Mouse (Mus musculus) hindbrain, embryonic 16.5 days (tissue): Measurements from ENCODE around the gene Tnfrsf11a. TPM values are rescaled to one million over a fixed set of nuclear protein-coding genes. Genes with fewer than 3 reads are reported as not detected.
"Not testable (repeated sequence)": the region's sequence is repeated elsewhere in the genome, so short reads cannot be mapped to it uniquely, and the experiment has no call there.

ENCODE experiments used
- ATAC-seq: fragments of 200-750 bp; cut with Nextera tagmentation; 2 replicates; pipeline ENCODE4 v1.8.0; 2017; ENCODE audit warnings: moderate TSS enrichment, moderate library complexity
- H3K27ac ChIP-seq: fragments of 300-500 bp; sonication (generic); 2 replicates; pipeline ENCODE4 v1.5.1; 2014; ENCODE audit warnings: low read depth, mild to moderate bottlenecking, control low read depth, low read length, moderate library complexity
- H3K27me3 ChIP-seq: fragments of 300-500 bp; sonication (generic); replicated peaks from 2 replicates; pipeline ENCODE4 v1.6.1; 2014; ENCODE audit warnings: low read length; ENCODE audit not compliant: control insufficient read depth, insufficient read depth
- H3K36me3 ChIP-seq: fragments of 300-500 bp; sonication (generic); 2 replicates; pipeline ENCODE4 v1.6.1; 2014; ENCODE audit warnings: mild to moderate bottlenecking, low read length, moderate library complexity, mixed read lengths; ENCODE audit not compliant: control insufficient read depth, insufficient read depth
- H3K4me1 ChIP-seq: fragments of 300-500 bp; sonication (generic); 2 replicates; pipeline ENCODE4 v1.6.1; 2014; ENCODE audit warnings: low read depth, low read length; ENCODE audit not compliant: control insufficient read depth, insufficient read depth
- H3K4me2 ChIP-seq: fragments of 300-500 bp; sonication (generic); 2 replicates; pipeline ENCODE4 v1.6.1; 2014; ENCODE audit warnings: mild to moderate bottlenecking, low read length, control low read depth, moderate library complexity
- H3K4me3 ChIP-seq: fragments of 300-500 bp; sonication (generic); 2 replicates; pipeline ENCODE4 v1.5.1; 2014; ENCODE audit warnings: mild to moderate bottlenecking, low read length, control low read depth, moderate library complexity
- H3K9ac ChIP-seq: fragments of 300-500 bp; sonication (generic); 2 replicates; pipeline ENCODE4 v1.6.1; 2014; ENCODE audit warnings: low read depth, mild to moderate bottlenecking, control low read depth, low read length, moderate library complexity
- H3K9me3 ChIP-seq: fragments of 300-500 bp; sonication (generic); 2 replicates; pipeline ENCODE4 v1.6.1; 2014; ENCODE audit warnings: mild to moderate bottlenecking, low read length, moderate library complexity; ENCODE audit not compliant: control insufficient read depth
- WGBS: fragments of 180-500 bp; shearing (Covaris S2); extraction: QIAGEN DNeasy Blood & Tissue Kit; methylation state at CpG from one replicate; pipeline ENCODE4 v1.1.7; 2014; 5-methylcytosine and 5-hydroxymethylcytosine counted together
- polyA plus RNA-seq: library from polyadenylated mRNA; unstranded; fragments of >200 nt; fragmentation: Nextera tagmentation; extraction: Ambion mirVana; gene quantifications from 2 replicates; pipeline ENCODE4 v1.2.1, GENCODE M21; 2015

Tnfrsf11a gene
- polyA plus RNA-seq, 1 experiment from 2014 or later: 0.75 TPM

GRCm38 (mm10) chr1:105752944-105753343 lies 27.6 kb upstream of the Tnfrsf11a start:
- Histone ChIP-seq H3K4me3 (no peak overlapping the region), H3K9ac (no peak overlapping the region), H3K27ac (no peak overlapping the region), H3K4me2 (no peak overlapping the region), H3K4me1 (no peaks in the 10 kb centered on the region), H3K9me3 (no peaks in the 10 kb centered on the region), H3K36me3 (peaks cover 15% of the 10 kb centered on the region), H3K27me3 (no peaks in the 10 kb centered on the region)
- WGBS: 90% methylated on average over 1 of the region's 1 CpGs
- ATAC-seq: no peak

GRCm38 (mm10) chr1:105758798-105759197 lies 21.7 kb upstream of the Tnfrsf11a start:
- Histone ChIP-seq H3K4me3 (no peak overlapping the region), H3K4me2 (no peak overlapping the region), H3K27me3 (no peaks in the 10 kb centered on the region), H3K4me1 (no peaks in the 10 kb centered on the region), H3K36me3 (0 out of 2 replicates have a peak, but pooled peaks cover 2% of the 10 kb centered on the region), H3K9ac (no peak overlapping the region), H3K9me3 (0 out of 2 replicates have a peak, but pooled peaks cover 4% of the 10 kb centered on the region), H3K27ac (no peak overlapping the region)
- 90% methylated on average over 4 of the region's 4 CpGs for WGBS
- ATAC-seq: 0 out of 2 replicates have a peak, but pooled peaks have one; percentile 30

DNA sequence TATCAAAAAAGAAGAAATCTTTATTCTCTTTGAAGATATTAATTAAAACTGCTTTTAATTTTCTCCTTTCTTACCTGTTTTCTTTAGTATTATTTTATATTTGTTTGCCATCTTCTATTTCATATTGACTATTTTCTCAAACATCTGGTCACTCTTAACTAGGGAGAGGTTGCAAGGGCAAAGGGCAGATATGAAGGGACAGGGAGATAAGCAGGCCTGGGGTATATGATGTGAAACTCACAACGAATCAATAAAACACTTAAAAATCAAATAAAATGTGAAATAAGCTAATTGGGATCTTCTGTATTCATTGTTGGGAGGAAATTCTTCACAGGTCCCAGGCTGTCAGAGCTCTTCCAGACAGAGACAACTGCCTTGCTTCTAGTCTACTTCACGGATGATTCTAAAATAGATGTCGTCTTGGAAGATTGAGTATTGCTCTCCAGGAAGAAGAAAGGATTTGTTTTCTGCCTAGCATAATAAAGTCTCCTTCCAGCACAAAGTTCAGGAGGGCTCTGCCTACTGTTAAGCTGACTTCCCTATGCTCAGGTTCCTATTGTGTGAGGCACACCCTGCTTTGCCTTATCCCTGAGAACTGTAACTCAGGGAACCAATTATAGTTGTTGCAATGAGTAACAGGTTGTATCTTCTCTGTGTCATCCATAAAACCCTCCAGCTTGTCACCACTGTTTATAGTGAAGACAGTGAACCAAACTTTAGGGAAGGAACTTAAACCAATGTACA lies 20.9 kb upstream of the Tnfrsf11a start:
- H3K9ac ChIP-seq: no peak overlapping the region
- H3K9me3 ChIP-seq: 0 out of 2 replicates have a peak, but pooled peaks cover 4% of the 10 kb centered on the region
- WGBS: 80% methylated on average over 3 of the region's 3 CpGs
- H3K4me3 ChIP-seq: no peak overlapping the region
- no peak overlapping the region for H3K27ac ChIP-seq
- no peak overlapping the region for H3K4me2 ChIP-seq
- no peaks in the 10 kb centered on the region for H3K27me3 ChIP-seq
- H3K4me1 ChIP-seq: no peaks in the 10 kb centered on the region
- no peaks in the 10 kb centered on the region for H3K36me3 ChIP-seq
- ATAC-seq: no peak

DNA sequence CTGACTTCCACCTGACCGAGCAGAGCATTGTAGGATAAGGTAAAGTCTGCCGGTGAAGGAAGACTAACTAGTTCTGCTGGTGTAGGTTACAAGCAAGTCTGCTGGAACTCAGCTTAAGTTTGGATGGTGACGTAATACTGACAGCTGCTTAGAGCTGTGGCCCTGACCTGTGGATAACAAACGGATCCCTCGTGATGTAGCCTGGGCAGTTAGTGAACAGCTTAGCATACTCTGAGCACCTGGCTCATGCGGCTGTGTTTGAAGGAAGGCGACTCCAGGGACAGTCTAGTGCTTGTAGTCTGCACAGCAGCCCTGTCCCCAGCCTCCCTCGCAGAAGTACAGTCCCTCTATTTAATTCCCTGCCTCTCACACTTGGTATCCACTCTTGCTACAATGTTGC lies 14.9 kb upstream of the Tnfrsf11a start:
- H3K9me3 ChIP-seq: 0 out of 2 replicates have a peak, but pooled peaks cover 4% of the 10 kb centered on the region
- WGBS: 80% methylated on average over 8 of the region's 8 CpGs
- no peak overlapping the region for H3K4me2 ChIP-seq
- ATAC-seq: no peak
- H3K27me3 ChIP-seq: no peaks in the 10 kb centered on the region
- no peak overlapping the region for H3K4me3 ChIP-seq
- H3K9ac ChIP-seq: no peak overlapping the region
- no peak overlapping the region for H3K27ac ChIP-seq
- H3K36me3 ChIP-seq: no peaks in the 10 kb centered on the region
- H3K4me1 ChIP-seq: no peaks in the 10 kb centered on the region

- not testable (repeated sequence) for H3K27ac ChIP-seq, H3K27me3 ChIP-seq, H3K4me1 ChIP-seq, H3K4me3 ChIP-seq, H3K9me3 ChIP-seq, H3K36me3 ChIP-seq, H3K9ac ChIP-seq, ATAC-seq, H3K4me2 ChIP-seq
- 85% methylated on average over 9 of the region's 9 CpGs for WGBS
Observed at GRCm38 (mm10) chr1:105766099-105766498, 14.4 kb upstream of the Tnfrsf11a start.

GRCm38 (mm10) chr1:105768397-105768796 lies 12.1 kb upstream of the Tnfrsf11a start:
- H3K4me2 ChIP-seq: no peak overlapping the region
- H3K9me3 ChIP-seq: no peaks in the 10 kb centered on the region
- no peak overlapping the region for H3K9ac ChIP-seq
- H3K27ac ChIP-seq: no peak overlapping the region
- no peaks in the 10 kb centered on the region for H3K36me3 ChIP-seq
- H3K4me1 ChIP-seq: no peaks in the 10 kb centered on the region
- H3K4me3 ChIP-seq: no peak overlapping the region
- 88% methylated on average over 2 of the region's 2 CpGs for WGBS
- no peaks in the 10 kb centered on the region for H3K27me3 ChIP-seq
- no peak for ATAC-seq

- Histone ChIP-seq H3K4me1 (no peaks in the 10 kb centered on the region), H3K27me3 (no peaks in the 10 kb centered on the region), H3K4me3 (no peak overlapping the region), H3K27ac (no peak overlapping the region), H3K9me3 (no peaks in the 10 kb centered on the region), H3K36me3 (no peaks in the 10 kb centered on the region), H3K9ac (no peak overlapping the region), H3K4me2 (no peak overlapping the region)
- WGBS: 76% methylated on average over 2 of the region's 2 CpGs
- no peak for ATAC-seq
Observed at GRCm38 (mm10) chr1:105770685-105771084, 9.8 kb upstream of the Tnfrsf11a start.

- 91% methylated on average over 4 of the region's 4 CpGs for WGBS
- Histone ChIP-seq H3K4me3 (no peak overlapping the region), H3K4me1 (peaks cover 5% of the 10 kb centered on the region; the same call in 1 of the 2 replicates), H3K27ac (no peak overlapping the region), H3K36me3 (no peaks in the 10 kb centered on the region), H3K27me3 (no peaks in the 10 kb centered on the region; the same call in 1 of the 2 replicates), H3K9ac (no peak overlapping the region), H3K4me2 (no peak overlapping the region), H3K9me3 (no peaks in the 10 kb centered on the region)
- ATAC-seq: no peak
Observed at GRCm38 (mm10) chr1:105776426-105776825, 4.1 kb upstream of the Tnfrsf11a start.

GRCm38 (mm10) chr1:105780079-105780456 lies 450 bp upstream of the Tnfrsf11a start:
- Histone ChIP-seq H3K27ac (no peak overlapping the region), H3K4me2 (peak overlapping the region; percentile 92), H3K9ac (peak overlapping the region; percentile 79), H3K9me3 (no peaks in the 10 kb centered on the region), H3K27me3 (peaks cover 4% of the 10 kb centered on the region; the same call in 1 of the 2 replicates), H3K4me3 (peak overlapping the region; percentile 68), H3K36me3 (no peaks in the 10 kb centered on the region), H3K4me1 (peaks cover 5% of the 10 kb centered on the region; the same call in 1 of the 2 replicates)
- no peak; the same call in 1 of the 2 replicates for ATAC-seq
- 40% methylated on average over 12 of the region's 12 CpGs for WGBS
